ENCODE assay signal across 10 mouse cellular contexts in the genomic region with DNA sequence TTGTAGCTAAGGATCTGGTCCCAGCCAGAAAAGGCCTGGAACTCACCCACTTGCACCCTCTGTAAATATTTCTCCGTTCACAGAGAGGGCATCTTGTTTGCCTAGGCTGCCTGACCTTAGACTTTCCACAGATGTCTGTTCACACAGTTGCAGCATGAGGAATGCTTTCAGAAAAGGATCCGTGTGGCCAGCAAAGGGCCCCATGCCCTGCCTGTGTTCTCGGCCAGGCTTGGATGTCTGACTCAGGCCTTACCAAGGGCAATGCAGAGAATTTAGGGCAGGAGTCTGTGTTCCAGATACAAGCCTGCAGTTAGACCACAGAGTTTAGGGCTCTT. TPM values are rescaled to one million over a fixed set of nuclear protein-coding genes. Genes with fewer than 3 reads are reported as not detected.
DNase-seq lines count a peak whose midpoint lies in the region; ATAC-seq and TF ChIP-seq lines count a peak whose summit lies in the region.
"Had no signal": no experiment of that assay in that cellular context is flagged by ENCODE, and none has a peak within 500 bp of the region (broad histone marks: within the 10 kb centered on the region; RNA-seq: fewer than 3 reads in every experiment).

No protein-coding gene starts in this region.

- no peaks in the 10 kb centered on the region for H3K9me3 ChIP-seq in forebrain, embryonic 15.5 days
- H3K9me3 ChIP-seq in forebrain, embryonic 12.5 days, result no peaks in the 10 kb centered on the region
- H3K9me3 ChIP-seq in neural tube, embryonic 15.5 days (replicated peaks), result no peaks in the 10 kb centered on the region

- ATAC-seq in forebrain, embryonic 15.5 days (replicated peaks), result no peak
- no peak for ATAC-seq in forebrain, embryonic 12.5 days (ENCODE audit: low FRiP score)
- ATAC-seq in neural tube, embryonic 15.5 days (ENCODE audit: low FRiP score), result no peak

- no peak for DNase-seq in left cerebral cortex, adult 2 months (ENCODE audit: extremely low spot score in 1 of 2, low spot score in 2 of 2)
- no peak for DNase-seq in left cerebral cortex, adult 18-20 months (ENCODE audit: low spot score in 2 of 2)
- no peak for DNase-seq in kidney, postnatal 36 days
- no peak for DNase-seq in urinary bladder, adult 18-20 months (ENCODE audit: low spot score in 2 of 2)

- H3K4me1 ChIP-seq in forebrain, embryonic 15.5 days, result peaks cover 9% of the 10 kb centered on the region
- peaks cover 4% of the 10 kb centered on the region; the same call in 1 of the 2 replicates for H3K4me1 ChIP-seq in forebrain, embryonic 12.5 days
- H3K4me1 ChIP-seq in cortical plate, adult 2 months (ENCODE audit: control insufficient read depth, insufficient read depth, low read length), result 0 out of 2 replicates have a peak, but pooled peaks cover 1% of the 10 kb centered on the region
- peaks cover 9% of the 10 kb centered on the region for H3K4me1 ChIP-seq in neural tube, embryonic 15.5 days

- no peaks in the 10 kb centered on the region for H3K27me3 ChIP-seq in forebrain, embryonic 15.5 days
- no peaks in the 10 kb centered on the region for H3K27me3 ChIP-seq in forebrain, embryonic 12.5 days
- no peaks in the 10 kb centered on the region for H3K27me3 ChIP-seq in neural tube, embryonic 15.5 days (replicated peaks)

- intact Hi-C loops in left cerebral cortex, adult 2 months (cut with DNase I), result no loop called here

- WGBS in forebrain, embryonic 15.5 days, result 73% methylated on average over 3 of the region's 3 CpGs
- 94% methylated on average over 3 of the region's 3 CpGs for WGBS in forebrain, embryonic 12.5 days
- 85% methylated on average over 3 of the region's 3 CpGs for WGBS in neural tube, embryonic 15.5 days

- no peak overlapping the region for H3K9ac ChIP-seq in forebrain, embryonic 15.5 days (replicated peaks)
- no peak overlapping the region for H3K9ac ChIP-seq in forebrain, embryonic 12.5 days
- H3K9ac ChIP-seq in neural tube, embryonic 15.5 days (replicated peaks), result no peak overlapping the region

- no peak for TF ChIP-seq CTCF in left cerebral cortex, adult 2 months (IDR thresholded peaks at IDR 0.05)
- TF ChIP-seq CTCF in cortical plate, adult 2 months (IDR thresholded peaks at IDR 0.05; ENCODE audit: extremely low read depth, insufficient read depth, low read length), result no peak

- no peak overlapping the region for H3K4me3 ChIP-seq in forebrain, embryonic 15.5 days
- no peak overlapping the region for H3K4me3 ChIP-seq in forebrain, embryonic 12.5 days (replicated peaks)
- no peak overlapping the region for H3K4me3 ChIP-seq in left cerebral cortex, adult 2 months
- no peak overlapping the region for H3K4me3 ChIP-seq in cortical plate, adult 2 months (ENCODE audit: insufficient read depth, low read length)
- H3K4me3 ChIP-seq in neural tube, embryonic 15.5 days (replicated peaks), result no peak overlapping the region

- peaks cover 30% of the 10 kb centered on the region for H3K36me3 ChIP-seq in forebrain, embryonic 15.5 days
- peaks cover 56% of the 10 kb centered on the region for H3K36me3 ChIP-seq in forebrain, embryonic 12.5 days (replicated peaks)
- H3K36me3 ChIP-seq in neural tube, embryonic 15.5 days, result peaks cover 60% of the 10 kb centered on the region

- no peak overlapping the region for H3K4me2 ChIP-seq in forebrain, embryonic 15.5 days (replicated peaks)
- no peak overlapping the region for H3K4me2 ChIP-seq in forebrain, embryonic 12.5 days
- H3K4me2 ChIP-seq in neural tube, embryonic 15.5 days, result no peak overlapping the region

- H3K27ac ChIP-seq in forebrain, embryonic 15.5 days (replicated peaks), result peak overlapping the region; percentile 55
- H3K27ac ChIP-seq in forebrain, embryonic 12.5 days, result no peak overlapping the region
- peak overlapping the region; percentile 21; the same call in 1 of the 2 replicates for H3K27ac ChIP-seq in left cerebral cortex, adult 2 months
- H3K27ac ChIP-seq in cortical plate, adult 2 months (ENCODE audit: insufficient read depth, low read length), result 0 out of 2 replicates have a peak overlapping the region, but pooled peaks have one; percentile 71
- H3K27ac ChIP-seq in neural tube, embryonic 15.5 days (replicated peaks), result peak overlapping the region; percentile 58

- TF ChIP-seq POLR2A in cortical plate, adult 2 months (IDR thresholded peaks at IDR 0.05; ENCODE audit: extremely low read depth, insufficient read depth, low read length), result no peak

RNA-seq across cellular contexts. Expression of a gene that starts 13.3 kb away (rescaled TPM):
- not detected in 2 replicates for polyA plus RNA-seq in forebrain, embryonic 15.5 days (2015; fragmentation: Nextera tagmentation; extraction: Ambion mirVana)
- 0.42 TPM in 1 of 2 replicates, not detected in the other for polyA plus RNA-seq in forebrain, embryonic 12.5 days (2016; fragmentation: Nextera tagmentation; extraction: Ambion mirVana)
- not detected for total RNA-seq in left cerebral cortex, adult 2 months (2021)
- total RNA-seq in left cerebral cortex, adult 18-20 months (2021), result not detected
- polyA plus RNA-seq in cortical plate, adult 2 months (2012; rRNA removed), result not detected in 2 replicates
- polyA plus RNA-seq in neural tube, embryonic 15.5 days (2015; fragmentation: Nextera tagmentation; extraction: Ambion mirVana), result 0.28 TPM in 1 of 2 replicates, not detected in the other
- total RNA-seq: hematopoietic stem cell, adult 5-6 weeks had no signal
- polyA plus RNA-seq: liver, embryonic 16.5 days had no signal

RNA-seq across cellular contexts. Expression of a gene that starts 50.6 kb away (rescaled TPM):
- polyA plus RNA-seq in forebrain, embryonic 15.5 days (2015; fragmentation: Nextera tagmentation; extraction: Ambion mirVana), result 0.09 TPM in 2 replicates
- not detected in 2 replicates for polyA plus RNA-seq in forebrain, embryonic 12.5 days (2016; fragmentation: Nextera tagmentation; extraction: Ambion mirVana)
- under 1 TPM in 1 of 2 experiments, not detected in 1; 0.07 TPM for total RNA-seq in left cerebral cortex, adult 2 months (2021)
- not detected for total RNA-seq in left cerebral cortex, adult 18-20 months (2021)
- 0.02 and 0.04 TPM in 2 replicates for polyA plus RNA-seq in cortical plate, adult 2 months (2012; rRNA removed)
- polyA plus RNA-seq in neural tube, embryonic 15.5 days (2015; fragmentation: Nextera tagmentation; extraction: Ambion mirVana), result 0.08 and 1.6 TPM in 2 replicates
- total RNA-seq: hematopoietic stem cell, adult 5-6 weeks had no signal

RNA-seq across cellular contexts. Expression of a gene that starts 58.9 kb away (rescaled TPM):
- 33.0 and 33.6 TPM in 2 replicates for polyA plus RNA-seq in forebrain, embryonic 15.5 days (2015; fragmentation: Nextera tagmentation; extraction: Ambion mirVana)
- 18.8 and 21.4 TPM in 2 replicates for polyA plus RNA-seq in forebrain, embryonic 12.5 days (2016; fragmentation: Nextera tagmentation; extraction: Ambion mirVana)
- total RNA-seq in left cerebral cortex, adult 2 months (2021), result 10 to 100 TPM; 69.2 to 78.7 TPM
- 10 to 100 TPM; 74.8 to 75.0 TPM for total RNA-seq in left cerebral cortex, adult 18-20 months (2021)
- polyA plus RNA-seq in cortical plate, adult 2 months (2012; rRNA removed), result 53.3 and 55.5 TPM in 2 replicates
- 39.4 and 40.1 TPM in 2 replicates for polyA plus RNA-seq in neural tube, embryonic 15.5 days (2015; fragmentation: Nextera tagmentation; extraction: Ambion mirVana)
